Mouse (Mus musculus): ENCODE results near the gene Kif26a.

- TF ChIP-seq GATA1 (IDR thresholded peaks at IDR 0.05; ENCODE audit: low read length) (no peak), TAL1 (IDR thresholded peaks at IDR 0.05; ENCODE audit: low read length) (no peak)
Observed at GRCm38 (mm10) chr12:112170671-112171574, 24.9 kb downstream of the Kif26a start.

Measured in erythroblast, embryonic 14.5 days (primary cell).